Comparison of ENCODE assay signal across 17 mouse cellular contexts in the genomic region with DNA sequence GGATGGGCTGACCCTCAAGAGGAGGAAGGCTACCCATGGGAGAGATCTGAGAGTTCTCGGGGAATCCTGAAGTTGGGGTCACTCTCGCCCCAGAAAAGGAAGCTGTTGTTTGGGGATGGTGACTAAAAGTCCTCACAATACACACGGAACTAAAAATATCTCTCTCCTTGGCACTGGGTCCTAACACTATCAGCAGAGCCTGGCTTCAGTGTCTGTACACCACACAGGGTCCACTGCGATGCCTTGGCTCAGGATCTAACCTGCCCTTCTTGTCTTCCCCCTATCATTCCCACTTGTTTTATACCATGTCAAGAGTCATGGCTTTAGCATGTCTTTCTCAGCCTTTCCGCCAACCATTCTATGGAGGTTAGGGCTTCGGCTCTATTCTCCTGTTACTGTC.
A peak's percentile ranks its signal among the peaks of the same experiment; 100 is the strongest.
DNase-seq lines count a peak whose midpoint lies in the region; ATAC-seq and TF ChIP-seq lines count a peak whose summit lies in the region.
"Had no signal": no experiment of that assay in that cellular context is flagged by ENCODE, and none has a peak within 500 bp of the region (broad histone marks: within the 10 kb centered on the region; RNA-seq: fewer than 3 reads in every experiment).

No protein-coding gene starts in this region.

- TF ChIP-seq CTCF in layer of hippocampus, adult 2 months (conservative IDR thresholded peaks at IDR 0.05), result no peak

- 46% methylated on average over 6 of the region's 6 CpGs for WGBS in heart, embryonic 14.5 days

- H3K27ac ChIP-seq in layer of hippocampus, adult 2 months, result peak overlapping the region; percentile 4; the same call in 1 of the 2 replicates
- peak overlapping the region; percentile 70 for H3K27ac ChIP-seq in brown adipose tissue, adult 24 weeks (replicated peaks; ENCODE audit: low read depth, low read length)
- H3K27ac ChIP-seq in heart, embryonic 14.5 days (replicated peaks in 1 of 2; ENCODE audit: control insufficient read depth in 1 of 2, insufficient read depth in 1 of 2, low read depth in 2 of 2, low read length in 2 of 2), result 0 out of 4 replicates have a peak overlapping the region, but pooled peaks of 1 of the 2 experiments have one; percentile 2
- H3K27ac ChIP-seq: embryonic facial prominence, embryonic 15.5 days; hindbrain, postnatal 0 days; limb, embryonic 10.5 days; neural tube, embryonic 15.5 days had no signal

- DNase-seq in layer of hippocampus, adult 2 months (ENCODE audit: low spot score in 2 of 2), result no peak
- no peak for DNase-seq in layer of hippocampus, adult 8-10 months (ENCODE audit: low spot score in 2 of 2)
- no peak for DNase-seq in thymus, postnatal 25 days
- no peak for DNase-seq in layer of hippocampus, adult 9-11 months
- DNase-seq: cerebellum, adult 2 months; kidney, adult 2 months; kidney, postnatal 25 days; lung, adult 18-20 months; retina, postnatal 1 day; thymus, postnatal 4 days had no signal

- no peak overlapping the region for H3K4me3 ChIP-seq in layer of hippocampus, adult 2 months
- no peak overlapping the region for H3K4me3 ChIP-seq in brown adipose tissue, adult 24 weeks (ENCODE audit: insufficient read depth, low read depth, low read length)
- H3K4me3 ChIP-seq in heart, embryonic 14.5 days (ENCODE audit: control insufficient read depth in 1 of 2, insufficient read depth in 1 of 2, low read depth in 1 of 2, low read length in 2 of 2), result no peak overlapping the region
- H3K4me3 ChIP-seq: embryonic facial prominence, embryonic 15.5 days; limb, embryonic 10.5 days; neural tube, embryonic 15.5 days had no signal

- no peaks in the 10 kb centered on the region for H3K36me3 ChIP-seq in heart, embryonic 14.5 days (ENCODE audit: control insufficient read depth, insufficient read depth, low read length)
- H3K36me3 ChIP-seq: embryonic facial prominence, embryonic 15.5 days; limb, embryonic 10.5 days; neural tube, embryonic 15.5 days had no signal

- no peaks in the 10 kb centered on the region for H3K9me3 ChIP-seq in heart, embryonic 14.5 days (ENCODE audit: control insufficient read depth, low read length)
- H3K9me3 ChIP-seq: embryonic facial prominence, embryonic 15.5 days; limb, embryonic 10.5 days; neural tube, embryonic 15.5 days had no signal

- H3K4me2 ChIP-seq in heart, embryonic 14.5 days (ENCODE audit: low read length), result peak overlapping the region; percentile 14; the same call in 1 of the 2 replicates
- H3K4me2 ChIP-seq: embryonic facial prominence, embryonic 15.5 days; neural tube, embryonic 15.5 days had no signal

- no peaks in the 10 kb centered on the region for H3K4me1 ChIP-seq in brown adipose tissue, adult 24 weeks (ENCODE audit: control insufficient read depth, insufficient read depth, insufficient read length, low read length)
- peaks cover 12 to 20% of the 10 kb centered on the region in 2 experiments for H3K4me1 ChIP-seq in heart, embryonic 14.5 days (ENCODE audit: control insufficient read depth in 2 of 2, insufficient read depth in 2 of 2, low read length in 2 of 2)
- H3K4me1 ChIP-seq: embryonic facial prominence, embryonic 15.5 days; neural tube, embryonic 15.5 days had no signal

- H3K27me3 ChIP-seq in heart, embryonic 14.5 days (ENCODE audit: control insufficient read depth, insufficient read depth, low read length), result no peaks in the 10 kb centered on the region
- H3K27me3 ChIP-seq: embryonic facial prominence, embryonic 15.5 days; neural tube, embryonic 15.5 days had no signal

- no peak overlapping the region for H3K9ac ChIP-seq in heart, embryonic 14.5 days (ENCODE audit: low read length)
- H3K9ac ChIP-seq: embryonic facial prominence, embryonic 15.5 days; neural tube, embryonic 15.5 days had no signal

- no peak for ATAC-seq in heart, embryonic 14.5 days (ENCODE audit: insufficient number of reproducible peaks, insufficient read depth, low FRiP score, low read depth)
- ATAC-seq in megakaryocyte progenitor cell, adult 5-6 weeks (replicated peaks; ENCODE audit: poor library complexity), result 0 out of 2 replicates have a peak, but pooled peaks have one; percentile 12
- ATAC-seq: hindbrain, postnatal 0 days had no signal
